Mouse (Mus musculus) forebrain, postnatal 0 days (tissue): ENCODE results near the gene Rsph10b. TPM values are rescaled to one million over a fixed set of nuclear protein-coding genes. Genes with fewer than 3 reads are reported as not detected.

ENCODE experiments used
- ATAC-seq: fragments of 200-750 bp; cut with Nextera tagmentation; 2 replicates; pipeline ENCODE4 v1.8.0; 2017; ENCODE audit warnings: mild to moderate bottlenecking, moderate library complexity
- DNase-seq: peaks from one replicate; pipeline ENCODE4 v3.0.0-alpha.2; 2015
- H3K27ac ChIP-seq: fragments of 300-500 bp; sonication (generic); 2 replicates; pipeline ENCODE4 v1.5.1; 2014; ENCODE audit warnings: low read depth, mild to moderate bottlenecking, antibody characterized with exemption, low read length, moderate library complexity, mixed read lengths
- H3K27me3 ChIP-seq: fragments of 300-500 bp; sonication (generic); 2 replicates; pipeline ENCODE4 v1.6.1; 2014; ENCODE audit warnings: mild to moderate bottlenecking, low read length, mixed read lengths; ENCODE audit not compliant: insufficient read depth
- H3K36me3 ChIP-seq: fragments of 300-500 bp; sonication (generic); 2 replicates; pipeline ENCODE4 v1.6.1; 2014; ENCODE audit warnings: mild to moderate bottlenecking, moderate library complexity; ENCODE audit not compliant: insufficient read depth
- H3K4me1 ChIP-seq: fragments of 300-500 bp; sonication (generic); 2 replicates; pipeline ENCODE4 v1.6.1; 2014; ENCODE audit warnings: antibody characterized with exemption; ENCODE audit not compliant: insufficient read depth
- H3K4me2 ChIP-seq: fragments of 300-500 bp; sonication (generic); 2 replicates; pipeline ENCODE4 v1.6.1; 2014; ENCODE audit warnings: low read depth, mild to moderate bottlenecking, moderate library complexity
- H3K4me3 ChIP-seq: fragments of 300-500 bp; sonication (generic); 2 replicates; pipeline ENCODE4 v1.5.1; 2014; ENCODE audit warnings: low read depth, low read length, mixed read lengths
- H3K9ac ChIP-seq: fragments of 300-500 bp; sonication (generic); 2 replicates; pipeline ENCODE4 v1.6.1; 2014; ENCODE audit warnings: mild to moderate bottlenecking
- H3K9me3 ChIP-seq: fragments of 300-500 bp; sonication (generic); 2 replicates; pipeline ENCODE4 v1.6.1; 2016; ENCODE audit warnings: low read length
- CTCF ChIP-seq: sonication (generic); IDR thresholded peaks from 2 replicates; pipeline ENCODE4 v1.5.1; 2016; ENCODE audit warnings: antibody characterized with exemption, control low read depth, low read depth
- WGBS: fragments of 180-500 bp; shearing (Covaris S2); extraction: QIAGEN DNeasy Blood & Tissue Kit; methylation state at CpG from one replicate; pipeline ENCODE4 v1.1.7; 2014; 5-methylcytosine and 5-hydroxymethylcytosine counted together
- polyA plus RNA-seq: library from polyadenylated mRNA; unstranded; fragments of >200 nt; fragmentation: Nextera tagmentation; extraction: Ambion mirVana; gene quantifications from 2 replicates; pipeline ENCODE4 v1.2.1, GENCODE M21; 2015
- total RNA-seq: library from RNA; depleted of rRNA; stranded (reverse); fragments of >200 nt; gene quantifications from 2 replicates; pipeline ENCODE4 v1.2.3, GENCODE M21; 2014; rRNA removed

Rsph10b gene
- total and polyA plus RNA-seq, 2 experiments from 2014 or later: 3.4 to 4.3 TPM

- 3% methylated on average over 46 of the region's 47 CpGs for WGBS
- peak within 1 kb of the TSS; percentile 79 for H3K27ac ChIP-seq
- H3K4me2 ChIP-seq: peak within 1 kb of the TSS; percentile 51
- H3K4me1 ChIP-seq: no peaks in the 10 kb centered on the region
- no peaks in the 10 kb centered on the region for H3K27me3 ChIP-seq
- peak; percentile 100 for ATAC-seq
- H3K9ac ChIP-seq: peak within 1 kb of the TSS; percentile 68
- peaks cover 27% of the 10 kb centered on the region for H3K36me3 ChIP-seq
- no peak for TF ChIP-seq CTCF
- peak; percentile 91 for DNase-seq
- no peaks in the 10 kb centered on the region for H3K9me3 ChIP-seq
- peak within 1 kb of the TSS; percentile 97 for H3K4me3 ChIP-seq
These were observed 81.9 kb downstream of the Rsph10b start, which contains the start of gene Ccz1 for GRCm38 (mm10) chr5:144014551-144015311. Gene Ccz1, minus strand, starts transcription at chr5:144014877.

GRCm38 (mm10) chr5:144015312-144015650, 82.4 kb downstream of the Rsph10b start:
- no peak for DNase-seq
- H3K4me2 ChIP-seq: peak overlapping the region; percentile 51; the same call in 1 of the 2 replicates
- no peak overlapping the region for H3K27ac ChIP-seq
- H3K9me3 ChIP-seq: no peaks in the 10 kb centered on the region
- no peaks in the 10 kb centered on the region for H3K27me3 ChIP-seq
- H3K4me1 ChIP-seq: no peaks in the 10 kb centered on the region
- H3K9ac ChIP-seq: no peak overlapping the region
- no peak for TF ChIP-seq CTCF
- peaks cover 23% of the 10 kb centered on the region for H3K36me3 ChIP-seq
- 82% methylated on average over 3 of the region's 3 CpGs for WGBS
- peak overlapping the region; percentile 97; the same call in 1 of the 2 replicates for H3K4me3 ChIP-seq
- ATAC-seq: no peak

- H3K27me3 ChIP-seq: no peaks in the 10 kb centered on the region
- no peak overlapping the region for H3K27ac ChIP-seq
- no peaks in the 10 kb centered on the region for H3K9me3 ChIP-seq
- no peaks in the 10 kb centered on the region for H3K4me1 ChIP-seq
- no peak for ATAC-seq
- DNase-seq: no peak
- H3K9ac ChIP-seq: no peak overlapping the region
- H3K4me3 ChIP-seq: no peak overlapping the region
- peaks cover 18% of the 10 kb centered on the region for H3K36me3 ChIP-seq
- WGBS: 93% methylated on average over 9 of the region's 9 CpGs
- H3K4me2 ChIP-seq: no peak overlapping the region
- TF ChIP-seq CTCF: no peak
These were observed 83.0 kb downstream of the Rsph10b start for GRCm38 (mm10) chr5:144015845-144016244.

GRCm38 (mm10) chr5:144026620-144027263, 93.9 kb downstream of the Rsph10b start, which contains the start of gene Ocm:
Gene Ocm, minus strand, starts transcription at chr5:144026670.
- no peak for TF ChIP-seq CTCF
- 79% methylated on average over 11 of the region's 11 CpGs for WGBS

GRCm38 (mm10) chr5:144032491-144032890, 99.7 kb downstream of the Rsph10b start:
- no peak for TF ChIP-seq CTCF
- Histone ChIP-seq H3K9ac (no peak overlapping the region), H3K4me2 (no peak overlapping the region), H3K27ac (no peak overlapping the region), H3K36me3 (no peaks in the 10 kb centered on the region), H3K4me3 (no peak overlapping the region), H3K27me3 (no peaks in the 10 kb centered on the region), H3K9me3 (no peaks in the 10 kb centered on the region), H3K4me1 (no peaks in the 10 kb centered on the region)
- ATAC-seq: no peak
- DNase-seq: no peak
- WGBS: 94% methylated on average over 7 of the region's 7 CpGs

More at GRCm38 (mm10) chr5:144026620-144027263, 93.9 kb downstream of the Rsph10b start, which contains the start of gene Ocm:
- Histone ChIP-seq H3K4me3 (no peak within 1 kb of the TSS), H3K4me1 (no peaks in the 10 kb centered on the region), H3K9me3 (no peaks in the 10 kb centered on the region), H3K36me3 (no peaks in the 10 kb centered on the region), H3K4me2 (no peak within 1 kb of the TSS), H3K27me3 (no peaks in the 10 kb centered on the region), H3K27ac (no peak within 1 kb of the TSS), H3K9ac (no peak within 1 kb of the TSS)
- no peak for DNase-seq
- no peak for ATAC-seq

GRCm38 (mm10) chr5:144034567-144034966, 101.7 kb downstream of the Rsph10b start:
- no peaks in the 10 kb centered on the region for H3K27me3 ChIP-seq
- no peaks in the 10 kb centered on the region for H3K36me3 ChIP-seq
- TF ChIP-seq CTCF: no peak
- H3K4me3 ChIP-seq: no peak overlapping the region
- 76% methylated on average over 7 of the region's 7 CpGs for WGBS
- no peak overlapping the region for H3K4me2 ChIP-seq
- H3K9me3 ChIP-seq: no peaks in the 10 kb centered on the region
- H3K4me1 ChIP-seq: no peaks in the 10 kb centered on the region
- peak; percentile 29 for DNase-seq
- ATAC-seq: peak; percentile 48
- H3K9ac ChIP-seq: no peak overlapping the region
- H3K27ac ChIP-seq: no peak overlapping the region

Other genes starting within 250 kb of the Rsph10b start
- 21.3 and 25.1 TPM in 2 replicates for gene Usp42, start 200.8 kb upstream of the Rsph10b start, total RNA-seq
- gene Usp42, start 200.8 kb upstream of the Rsph10b start, polyA plus RNA-seq: 10.7 and 16.8 TPM in 2 replicates
- 27.5 and 28.0 TPM in 2 replicates for gene Eif2ak1, start 115.2 kb upstream of the Rsph10b start, total RNA-seq
- gene Eif2ak1, start 115.2 kb upstream of the Rsph10b start, polyA plus RNA-seq: 31.7 and 36.8 TPM in 2 replicates
- not detected in 2 replicates for gene Ankrd61, start 35.4 kb upstream of the Rsph10b start, total RNA-seq
- gene Ankrd61, start 35.4 kb upstream of the Rsph10b start, polyA plus RNA-seq: 0.13 TPM in 1 of 2 replicates, not detected in the other
- 41.8 and 53.1 TPM in 2 replicates for gene Aimp2, start 23.2 kb upstream of the Rsph10b start, total RNA-seq
- gene Aimp2, start 23.2 kb upstream of the Rsph10b start, polyA plus RNA-seq: 86.9 and 88.9 TPM in 2 replicates
- 19.6 and 28.4 TPM in 2 replicates for gene Pms2, start 23.1 kb upstream of the Rsph10b start, total RNA-seq
- 14.5 and 19.5 TPM in 2 replicates for gene Pms2, start 23.1 kb upstream of the Rsph10b start, polyA plus RNA-seq
- gene Gm42421, start 4.9 kb upstream of the Rsph10b start, total RNA-seq: 1.2 and 3.0 TPM in 2 replicates
- 0.50 and 1.2 TPM in 2 replicates for gene Gm42421, start 4.9 kb upstream of the Rsph10b start, polyA plus RNA-seq
- 75.7 and 80.4 TPM in 2 replicates for gene Ccz1, start 81.8 kb downstream of the Rsph10b start, total RNA-seq
- 80.5 and 83.8 TPM in 2 replicates for gene Ccz1, start 81.8 kb downstream of the Rsph10b start, polyA plus RNA-seq
- not detected in 2 replicates for gene Ocm, start 93.6 kb downstream of the Rsph10b start, total RNA-seq
- 0.98 TPM in 1 of 2 replicates, not detected in the other for gene Ocm, start 93.6 kb downstream of the Rsph10b start, polyA plus RNA-seq
- 56.2 and 63.9 TPM in 2 replicates for gene Lmtk2, start 167.4 kb downstream of the Rsph10b start, total RNA-seq
- gene Lmtk2, start 167.4 kb downstream of the Rsph10b start, polyA plus RNA-seq: 6.1 and 7.4 TPM in 2 replicates